Mouse (Mus musculus): ENCODE measurements at regions not wholly inside any gene's neighbourhood (a gene's known extent, or its start where the extent isn't known, plus 50 kb on each side); places are given as distances from the start of the nearest gene placed in this dataset.
"Not testable (repeated sequence)": the region's sequence is repeated elsewhere in the genome, so short reads cannot be mapped to it uniquely, and the experiment has no call there.

DNA sequence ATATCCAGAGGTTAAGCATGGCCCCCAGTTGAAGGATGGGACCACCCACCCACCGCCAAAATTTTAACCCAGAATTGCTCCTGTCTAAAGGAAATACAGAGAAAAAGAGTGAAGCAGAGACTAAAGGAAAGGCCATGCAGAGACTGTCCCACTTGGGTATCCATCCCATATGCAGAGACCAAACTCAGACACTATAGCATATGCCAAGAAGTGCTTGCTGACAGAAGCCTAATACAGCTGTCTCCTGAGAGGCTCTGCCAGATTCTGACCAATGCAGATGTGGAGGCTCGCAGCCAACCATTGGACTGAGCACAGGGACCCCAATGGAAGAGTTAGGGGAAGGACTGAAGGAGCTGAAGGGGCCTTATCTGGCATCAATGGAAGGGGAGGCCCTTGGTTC, 206.2 kb upstream of the Fbxl7 start:
- not testable (repeated sequence) for ATAC-seq (ENCODE audit: extremely low read depth, insufficient number of reproducible peaks, low FRiP score, poor library complexity, severe bottlenecking)

DNA sequence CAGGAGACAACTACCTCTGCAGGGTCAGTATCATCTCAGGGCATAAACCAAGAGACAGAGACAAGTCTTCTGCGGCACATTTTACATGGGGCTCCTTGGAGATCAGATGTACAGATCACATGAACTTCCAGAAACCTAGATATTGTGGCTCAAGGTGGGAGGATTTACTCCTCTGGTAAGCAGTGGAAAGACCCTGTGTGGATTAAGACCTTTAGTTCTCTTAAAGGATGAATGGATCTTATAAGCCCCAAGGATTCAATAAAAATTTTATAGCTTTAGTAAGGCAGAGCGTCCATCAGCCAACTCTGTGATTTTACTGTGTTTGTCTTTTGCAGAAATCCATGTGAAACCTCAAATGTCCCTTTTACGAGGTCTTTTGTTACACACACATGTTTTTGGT, 213.8 kb upstream of the Fbxl7 start:
- no peak for ATAC-seq (ENCODE audit: extremely low read depth, insufficient number of reproducible peaks, low FRiP score, poor library complexity, severe bottlenecking)

DNA sequence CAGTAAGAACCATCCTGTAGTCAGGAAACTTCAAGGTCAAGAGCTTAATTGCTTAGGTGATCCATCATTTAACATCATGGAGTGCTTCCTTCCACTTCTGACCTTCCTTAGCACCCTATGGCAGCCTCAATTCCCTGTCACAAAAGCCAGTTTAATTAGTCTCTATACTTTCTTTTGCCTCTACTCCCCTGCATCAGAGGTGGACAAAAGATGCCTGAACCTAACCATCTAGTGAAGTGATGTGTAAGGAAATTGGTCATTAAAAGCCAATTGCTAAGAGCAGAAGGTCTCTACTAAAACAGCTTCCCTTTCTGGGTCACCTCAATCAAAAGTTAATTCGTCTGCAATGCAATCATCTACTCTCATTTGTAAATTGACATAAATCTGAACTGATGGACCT, 234.3 kb upstream of the Fbxl7 start:
- no peak for ATAC-seq (ENCODE audit: extremely low read depth, insufficient number of reproducible peaks, low FRiP score, poor library complexity, severe bottlenecking)

DNA sequence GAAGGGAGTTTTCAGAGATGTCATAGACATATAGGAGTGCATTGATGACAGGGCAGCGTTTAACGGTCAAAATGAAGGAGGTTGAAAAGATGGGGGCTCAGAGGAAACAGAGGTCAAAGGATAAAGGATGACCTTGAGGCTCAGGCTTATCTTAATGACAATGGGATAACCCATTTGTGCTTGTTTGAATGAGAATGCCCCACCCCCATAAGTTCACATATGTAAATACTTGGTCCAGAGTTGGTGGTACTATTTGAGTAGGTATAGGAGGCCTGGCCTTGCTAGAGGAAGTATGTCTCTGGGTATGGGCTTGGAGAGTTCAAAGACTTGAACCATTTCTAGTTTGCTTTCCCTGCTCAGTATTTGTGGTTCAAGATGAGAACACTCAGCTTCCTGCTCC, 237.4 kb upstream of the Fbxl7 start:
- no peak for ATAC-seq (ENCODE audit: extremely low read depth, insufficient number of reproducible peaks, low FRiP score, poor library complexity, severe bottlenecking)

DNA sequence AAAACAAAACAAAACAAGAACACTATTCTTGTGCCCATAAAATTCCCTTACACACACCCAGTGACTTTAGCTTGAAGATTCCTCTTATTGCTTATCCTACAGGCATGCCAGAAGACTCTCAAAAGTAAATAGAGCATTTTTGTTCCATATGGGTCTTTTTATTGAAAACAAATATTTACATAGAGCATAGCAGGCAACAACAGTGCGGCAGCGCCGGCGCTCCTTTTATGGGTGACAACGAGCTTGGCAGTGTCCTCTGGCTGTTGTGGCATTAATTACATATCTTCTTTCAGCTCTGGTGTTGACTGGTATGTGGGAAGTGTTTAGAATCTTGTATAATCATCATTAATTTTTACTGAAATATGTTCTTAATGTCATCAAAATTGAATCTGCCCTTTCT, 242.2 kb upstream of the Fbxl7 start:
- no peak for ATAC-seq (ENCODE audit: extremely low read depth, insufficient number of reproducible peaks, low FRiP score, poor library complexity, severe bottlenecking)

DNA sequence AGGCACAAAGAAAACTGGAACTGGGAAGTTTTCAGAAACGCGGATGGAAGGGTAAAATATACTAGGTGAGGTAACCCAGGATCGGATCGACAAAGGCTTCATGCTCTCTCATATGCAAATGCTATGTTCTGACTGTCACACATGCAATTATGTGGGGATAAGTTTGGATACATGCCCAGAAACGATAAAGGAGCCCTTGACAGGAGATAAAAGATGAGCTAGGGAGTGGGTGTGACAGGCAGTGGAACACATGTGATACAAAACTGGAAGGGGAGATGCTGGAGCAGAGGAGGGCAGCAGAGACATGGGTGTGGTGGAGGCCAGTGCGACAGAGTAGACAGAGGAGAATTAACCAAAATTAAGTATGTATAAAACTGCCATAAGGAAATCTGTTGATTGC, 250.5 kb upstream of the Fbxl7 start:
- no peak for ATAC-seq (ENCODE audit: extremely low read depth, insufficient number of reproducible peaks, low FRiP score, poor library complexity, severe bottlenecking)

DNA sequence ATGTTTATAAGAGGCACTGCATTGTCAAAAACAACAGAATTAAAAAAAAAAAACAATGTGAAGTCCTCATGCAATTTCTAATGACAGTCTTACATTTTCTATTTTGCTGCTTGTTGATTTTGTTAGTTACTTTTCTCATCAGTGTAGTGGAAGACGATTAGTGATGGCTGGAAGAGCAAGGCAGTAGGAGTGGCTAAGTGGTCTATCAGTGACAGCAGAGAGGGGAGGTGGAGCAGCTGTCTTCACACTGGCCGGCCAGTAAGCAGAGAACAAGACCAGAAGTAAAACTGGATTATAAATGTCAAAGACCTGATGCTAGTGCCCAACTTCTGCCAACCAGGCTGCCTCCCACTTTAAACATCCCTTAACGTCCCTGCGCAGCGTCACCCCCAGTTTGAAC, 265.6 kb upstream of the Fbxl7 start:
- ATAC-seq (ENCODE audit: extremely low read depth, insufficient number of reproducible peaks, low FRiP score, poor library complexity, severe bottlenecking): no peak

DNA sequence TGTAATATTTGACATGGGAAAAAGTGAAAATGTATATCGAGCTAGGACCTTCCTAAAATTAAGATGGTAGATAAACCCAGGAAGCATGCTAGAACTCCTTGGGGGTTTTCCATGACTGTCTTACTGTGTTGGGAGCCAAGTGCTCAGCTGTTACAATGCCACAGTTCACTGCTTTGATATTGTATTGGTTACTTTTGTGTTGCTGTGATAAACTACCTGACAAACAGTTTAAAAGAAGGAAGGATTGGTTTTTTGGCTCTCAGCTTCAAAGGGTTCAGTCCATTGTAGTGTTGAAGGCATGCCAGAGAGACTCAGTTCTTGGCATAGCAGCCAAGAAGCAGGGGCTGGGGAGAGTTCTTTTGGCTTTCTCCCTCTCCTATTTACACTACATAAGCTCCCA, 272.1 kb upstream of the Fbxl7 start:
- ATAC-seq (ENCODE audit: extremely low read depth, insufficient number of reproducible peaks, low FRiP score, poor library complexity, severe bottlenecking): no peak

DNA sequence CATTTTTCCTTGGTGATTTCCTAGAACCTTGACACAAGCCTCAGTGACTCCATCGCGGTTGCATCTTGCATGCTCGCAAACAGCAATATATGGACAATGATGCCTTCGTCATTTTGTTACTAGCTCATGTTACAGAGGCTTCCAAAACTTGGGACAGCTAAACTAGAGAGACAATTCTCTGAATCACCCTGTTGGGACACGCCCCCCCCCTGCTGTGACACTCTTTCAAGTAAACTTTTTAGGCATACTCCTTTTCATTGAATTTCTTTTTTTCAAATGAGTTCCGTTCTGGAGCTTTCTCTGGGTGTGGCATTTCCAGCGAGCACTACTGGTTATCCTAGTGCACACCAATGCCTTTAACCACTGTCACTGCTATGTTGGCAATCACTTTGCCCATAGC, 274.5 kb upstream of the Fbxl7 start:
- ATAC-seq (ENCODE audit: extremely low read depth, insufficient number of reproducible peaks, low FRiP score, poor library complexity, severe bottlenecking): no peak

DNA sequence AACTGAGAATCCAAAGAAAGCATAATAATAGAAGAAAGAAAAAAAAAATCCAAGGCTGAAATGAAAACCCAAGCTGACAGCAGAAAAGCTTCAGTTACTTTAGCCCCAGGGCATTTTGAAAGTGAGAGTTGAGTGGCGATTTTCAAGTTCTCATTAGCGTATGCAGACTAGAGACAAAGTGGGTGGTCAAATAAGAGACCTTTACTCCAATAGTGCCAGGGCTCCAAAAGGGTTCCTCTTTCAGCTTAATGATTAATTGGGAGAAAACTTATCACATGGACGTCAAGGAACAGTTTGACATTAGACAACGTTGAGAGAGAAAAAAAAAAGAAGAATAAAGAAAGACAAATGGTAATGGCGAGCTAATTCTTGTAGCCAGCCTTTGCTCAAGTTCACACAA, 278.1 kb upstream of the Fbxl7 start:
- ATAC-seq (ENCODE audit: extremely low read depth, insufficient number of reproducible peaks, low FRiP score, poor library complexity, severe bottlenecking): no peak

DNA sequence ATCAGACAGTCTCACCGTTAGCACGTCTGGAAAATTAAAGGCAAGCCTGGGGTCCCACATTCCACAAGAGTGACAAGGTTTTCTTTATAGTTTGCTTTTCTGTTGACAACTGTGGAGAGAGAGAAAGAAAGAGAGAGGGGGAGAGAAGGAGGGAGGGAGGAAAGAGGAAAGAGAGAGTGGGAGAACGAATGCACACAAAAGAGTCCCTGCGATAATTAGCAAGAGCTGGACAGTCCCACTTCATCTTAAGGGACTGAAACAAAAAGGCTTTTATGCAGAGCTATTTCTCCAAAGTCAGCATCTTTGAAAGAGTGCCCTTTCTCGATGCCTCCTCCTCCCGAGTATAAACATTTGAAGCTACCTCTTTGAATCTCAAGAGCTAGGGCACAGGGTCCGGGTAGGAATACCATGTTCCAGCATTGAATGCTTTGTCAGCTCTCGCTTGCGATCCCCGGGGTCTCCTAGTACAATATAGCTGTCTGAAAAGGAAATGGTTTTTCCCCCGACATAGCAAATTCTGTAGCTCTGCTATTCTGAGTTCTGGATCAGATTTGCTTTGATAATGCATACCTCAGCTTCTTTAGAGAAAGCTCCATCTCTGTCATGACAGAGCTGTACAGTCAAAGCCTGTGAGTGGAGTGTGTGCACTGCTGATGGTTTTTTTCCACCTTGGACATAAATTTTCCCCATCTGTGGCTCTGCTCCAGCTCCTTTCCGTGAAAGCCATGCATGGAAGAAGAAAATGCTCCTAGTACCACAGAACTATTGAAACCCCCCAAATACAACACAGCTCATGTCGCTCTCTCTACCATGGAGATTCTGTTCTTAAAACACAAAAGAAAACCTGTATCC, 282.9 kb upstream of the Fbxl7 start:
- no peak for ATAC-seq (ENCODE audit: extremely low read depth, insufficient number of reproducible peaks, low FRiP score, poor library complexity, severe bottlenecking)

DNA sequence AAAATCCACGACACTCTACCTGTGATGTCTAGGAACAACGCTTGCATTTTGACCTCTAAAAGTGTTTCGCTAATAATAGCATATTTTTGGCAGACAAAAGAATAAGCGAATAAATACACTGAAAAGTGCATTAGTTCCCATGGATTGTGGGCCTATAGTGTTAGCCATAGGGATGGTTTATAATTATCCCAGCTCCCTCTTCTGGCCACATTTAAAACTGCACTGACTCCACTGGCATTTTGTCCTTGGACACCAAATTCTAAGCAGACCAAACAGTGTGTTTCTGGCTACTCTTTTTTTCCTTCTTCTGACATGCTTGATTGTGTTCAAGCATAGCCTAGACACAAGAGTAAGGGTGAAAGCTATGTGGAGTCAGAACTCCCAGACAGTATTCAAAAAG, 276.8 kb upstream of the Ank start:
- no peak for ATAC-seq (ENCODE audit: extremely low read depth, insufficient number of reproducible peaks, low FRiP score, poor library complexity, severe bottlenecking)

DNA sequence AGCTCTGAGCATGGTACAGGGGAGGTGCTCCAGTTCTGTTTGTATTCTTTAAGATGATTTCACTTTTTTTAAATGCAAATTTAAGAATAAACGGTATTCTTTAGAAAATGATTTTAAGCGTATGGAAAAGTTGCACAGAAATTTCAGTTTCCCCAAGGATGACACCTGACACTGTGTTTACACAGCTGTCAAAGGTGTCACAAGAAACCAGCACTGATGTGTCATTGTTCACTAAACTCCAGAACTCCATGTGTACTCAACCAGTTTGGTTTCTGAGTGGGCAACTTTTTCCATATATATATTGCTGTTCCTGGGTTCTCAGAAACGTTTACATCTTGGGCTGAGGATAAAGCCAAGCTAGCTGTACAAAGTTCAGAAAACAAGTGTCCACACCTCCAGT, 265.0 kb upstream of the Ank start:
- ATAC-seq (ENCODE audit: extremely low read depth, insufficient number of reproducible peaks, low FRiP score, poor library complexity, severe bottlenecking): no peak

DNA sequence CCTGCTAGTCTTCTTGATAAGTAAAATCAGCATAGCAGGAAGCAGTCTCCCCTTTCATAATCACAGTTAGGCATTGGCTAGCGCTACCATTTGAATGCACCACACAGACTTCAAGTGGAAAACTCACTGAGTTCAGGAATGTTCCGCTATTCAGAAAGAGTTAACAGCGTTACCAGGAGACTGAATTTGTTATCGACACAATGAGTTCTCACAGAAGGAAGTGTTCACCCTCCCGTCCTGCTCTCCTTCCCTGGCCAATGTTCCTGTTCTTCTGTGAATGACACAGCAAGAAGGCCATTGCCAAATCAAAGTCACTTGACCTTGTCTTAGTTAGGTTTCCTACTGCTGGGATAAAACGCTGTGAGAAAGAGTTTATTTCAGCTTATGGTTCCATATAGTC, 261.6 kb upstream of the Ank start:
- no peak for ATAC-seq (ENCODE audit: extremely low read depth, insufficient number of reproducible peaks, low FRiP score, poor library complexity, severe bottlenecking)

DNA sequence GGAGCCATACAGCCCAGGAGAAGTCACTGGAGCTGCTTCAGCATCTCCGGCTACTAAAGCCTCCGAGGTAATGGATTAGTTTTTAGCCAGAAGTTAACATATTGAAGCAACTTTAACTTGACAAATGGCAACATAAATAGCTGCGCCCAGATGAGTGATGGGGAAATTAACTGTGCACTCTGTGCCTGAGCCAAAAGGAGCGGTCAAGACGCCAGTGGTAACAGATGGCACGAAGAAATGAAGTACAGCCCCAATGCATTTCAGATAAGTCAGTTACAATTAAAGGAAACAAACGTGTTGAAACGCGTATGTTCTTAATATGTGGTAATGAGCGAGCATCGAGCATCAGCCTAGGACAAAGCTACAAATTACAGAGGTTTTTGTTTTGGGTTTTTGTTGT, 259.0 kb upstream of the Ank start:
- ATAC-seq (ENCODE audit: extremely low read depth, insufficient number of reproducible peaks, low FRiP score, poor library complexity, severe bottlenecking): no peak

DNA sequence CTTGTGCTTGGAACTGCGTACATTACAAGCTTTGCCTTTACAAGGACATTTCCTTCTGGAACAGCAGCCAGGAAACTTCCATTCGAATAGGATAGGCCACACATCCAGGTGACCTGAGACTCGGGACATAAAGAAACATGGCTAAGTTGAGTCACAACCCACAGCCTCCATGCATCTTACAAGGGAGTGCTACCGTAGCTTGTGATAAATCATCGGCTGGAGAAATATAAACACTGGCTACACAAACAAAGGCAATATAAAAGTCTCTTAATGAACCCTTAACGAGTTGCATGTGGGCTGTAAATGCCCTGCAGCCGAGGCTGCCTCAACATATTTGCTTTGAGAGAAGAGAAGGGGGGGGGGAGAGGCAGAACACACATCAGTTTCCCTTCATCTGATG, 250.1 kb upstream of the Ank start:
- ATAC-seq (ENCODE audit: extremely low read depth, insufficient number of reproducible peaks, low FRiP score, poor library complexity, severe bottlenecking): no peak

DNA sequence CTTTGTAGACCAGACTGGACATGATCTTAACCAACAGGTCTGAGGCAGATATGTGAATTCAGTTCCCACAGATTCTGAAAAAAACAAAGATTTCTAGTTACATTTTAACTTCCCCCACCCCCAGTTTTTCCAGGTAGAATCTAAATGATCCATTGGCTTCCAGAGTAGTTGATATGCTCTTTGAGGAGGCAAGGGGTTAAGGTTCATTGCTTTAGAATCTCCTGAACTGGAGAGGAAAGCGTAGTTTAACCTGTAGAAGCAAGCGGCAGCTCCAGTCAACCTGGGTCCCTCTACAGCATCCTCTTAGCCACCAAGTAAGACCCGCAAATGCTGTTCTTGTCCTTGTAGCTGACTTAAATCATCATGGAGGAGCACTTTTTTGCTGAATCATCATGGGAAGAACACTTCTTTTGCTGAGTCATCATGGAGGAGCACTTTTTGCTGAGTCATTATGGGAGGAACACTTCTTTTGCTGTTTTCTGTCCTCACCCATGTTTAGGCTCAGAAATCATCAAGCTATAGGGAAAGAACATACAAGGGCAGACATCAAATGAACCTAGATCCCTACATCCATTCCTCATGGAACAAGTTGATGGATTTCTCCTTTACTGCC, 247.2 kb upstream of the Ank start:
- ATAC-seq (ENCODE audit: extremely low read depth, insufficient number of reproducible peaks, low FRiP score, poor library complexity, severe bottlenecking): no peak

DNA sequence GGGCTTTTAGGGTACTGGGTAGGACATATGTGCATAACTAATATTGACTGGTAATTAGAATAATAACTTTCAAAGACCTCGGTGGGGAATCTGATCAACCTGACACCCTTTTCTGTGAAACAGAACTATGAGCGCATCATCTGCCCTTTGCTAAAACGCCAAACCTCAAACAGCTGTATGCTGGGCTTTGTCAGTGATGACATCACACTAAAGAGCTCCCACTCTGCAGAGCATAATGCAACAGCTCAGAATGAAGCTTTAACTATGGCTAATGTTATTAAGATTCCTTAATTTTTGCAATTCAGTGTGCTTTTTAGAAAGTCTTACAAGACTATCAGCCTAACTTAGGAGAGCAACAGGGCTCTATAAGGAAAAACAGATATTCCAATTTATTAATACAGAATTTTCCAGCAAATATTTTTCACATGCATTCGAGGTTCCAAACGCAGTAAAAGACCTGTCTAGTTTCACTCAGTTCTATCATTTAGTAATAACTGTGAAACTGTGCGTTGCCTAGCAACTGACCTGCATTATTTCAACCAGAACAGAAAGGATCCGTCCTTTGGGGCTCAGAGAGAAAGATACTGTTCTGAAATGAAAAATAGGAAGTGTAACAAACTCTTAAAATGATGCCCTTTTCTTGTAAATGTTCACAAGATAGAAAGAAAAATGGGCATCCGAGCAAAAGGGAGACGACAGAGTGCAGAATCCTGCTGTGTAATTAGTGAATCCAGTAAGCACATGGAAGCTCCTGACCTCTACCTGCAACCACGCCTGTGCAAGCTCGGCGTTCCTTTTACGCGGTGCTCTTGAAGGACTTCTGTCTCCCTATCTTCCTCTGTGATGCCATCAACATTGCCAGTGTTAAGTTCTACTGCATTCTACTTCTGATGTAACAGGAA, 242.6 kb upstream of the Ank start:
- ATAC-seq (ENCODE audit: extremely low read depth, insufficient number of reproducible peaks, low FRiP score, poor library complexity, severe bottlenecking): no peak

DNA sequence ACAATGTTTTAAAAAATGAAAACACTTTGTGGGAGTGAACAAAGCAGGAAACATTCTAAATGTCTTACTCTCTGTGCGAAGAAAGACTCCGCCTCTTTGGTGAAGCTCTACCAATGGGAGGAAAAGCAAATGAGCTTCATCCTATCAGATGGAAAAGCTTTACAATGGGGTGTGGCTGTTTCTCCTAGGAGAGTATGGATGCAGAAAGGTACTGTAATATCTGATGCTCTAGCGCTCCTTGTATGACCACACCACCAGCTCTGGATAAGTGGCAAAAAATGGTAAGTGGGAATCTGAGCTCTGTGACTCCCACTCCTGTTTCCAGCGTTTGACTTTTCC, 242.0 kb upstream of the Ank start:
- ATAC-seq (ENCODE audit: extremely low read depth, insufficient number of reproducible peaks, low FRiP score, poor library complexity, severe bottlenecking): no peak

DNA sequence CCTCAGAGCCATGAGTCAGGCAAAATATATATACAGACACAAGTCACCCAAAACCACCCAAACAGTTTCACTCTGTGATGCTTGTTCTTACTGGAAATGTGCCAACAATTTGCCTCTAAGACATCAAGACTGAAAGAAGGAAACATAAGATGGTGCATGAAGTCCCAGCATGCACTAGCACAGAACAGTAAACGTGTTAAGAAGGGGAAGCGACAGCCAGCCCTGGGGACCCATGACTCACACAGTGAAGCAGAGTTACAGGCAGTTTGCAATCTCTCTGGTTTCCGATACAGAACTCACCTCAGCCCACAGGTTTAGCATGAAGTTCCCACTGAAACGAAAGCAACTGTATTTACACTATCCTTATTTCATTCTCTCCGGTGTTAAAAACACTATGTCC, 233.7 kb upstream of the Ank start:
- no peak for ATAC-seq (ENCODE audit: extremely low read depth, insufficient number of reproducible peaks, low FRiP score, poor library complexity, severe bottlenecking)

Measured in neutrophil, adult 5-6 weeks (primary cell).